Mouse (Mus musculus): ENCODE measurements around the gene Ptgr2. TPM values are rescaled to one million over a fixed set of nuclear protein-coding genes. Genes with fewer than 3 reads are reported as not detected.
A peak's percentile ranks its signal among the peaks of the same experiment; 100 is the strongest.
"Not testable (repeated sequence)": the region's sequence is repeated elsewhere in the genome, so short reads cannot be mapped to it uniquely, and the experiment has no call there.

Ptgr2 gene
- polyA plus RNA-seq, 1 experiment from 2014 or later, result 45.6 TPM

GRCm38 (mm10) chr12:84316721-84317621 is 31.9 kb downstream of the Ptgr2 start, which contains the start of gene Zfp410:
TSS of gene Zfp410 (plus strand) at chr12:84316852.
- under 1% methylated on average over 77 of the region's 77 CpGs for WGBS
- no peaks in the 10 kb centered on the region for H3K36me3 ChIP-seq (ENCODE audit: insufficient read depth, low read length)
- H3K27me3 ChIP-seq (ENCODE audit: insufficient read depth, low read length), result no peaks in the 10 kb centered on the region
- H3K4me1 ChIP-seq (replicated peaks; ENCODE audit: insufficient read depth, low read length), result peaks cover 12% of the 10 kb centered on the region
- ATAC-seq (replicated peaks; ENCODE audit: low FRiP score, low read depth) (peak; percentile 94), DNase-seq (ENCODE audit: low spot score) (peak; percentile 95)
- peak within 1 kb of the TSS; percentile 73 for H3K4me2 ChIP-seq (ENCODE audit: low read length)
- TF ChIP-seq CTCF (IDR thresholded peaks at IDR 0.05; ENCODE audit: low read depth), result no peak; the same call in 1 of the 2 replicates
- peak within 1 kb of the TSS; percentile 99 for H3K4me3 ChIP-seq (replicated peaks; ENCODE audit: low read depth, low read length)
- H3K9ac ChIP-seq (ENCODE audit: low read depth, low read length), result peak within 1 kb of the TSS; percentile 95
- no peaks in the 10 kb centered on the region for H3K9me3 ChIP-seq (replicated peaks; ENCODE audit: low read length)
- peak within 1 kb of the TSS; percentile 97 for H3K27ac ChIP-seq

GRCm38 (mm10) chr12:84327111-84327512 is 42.1 kb downstream of the Ptgr2 start:
- DNase-seq (ENCODE audit: low spot score) (peak; percentile 58), ATAC-seq (replicated peaks; ENCODE audit: low FRiP score, low read depth) (no peak)
- no peaks in the 10 kb centered on the region for H3K4me1 ChIP-seq (replicated peaks; ENCODE audit: insufficient read depth, low read length)
- H3K4me2 ChIP-seq (ENCODE audit: low read length), result no peak overlapping the region
- TF ChIP-seq CTCF (IDR thresholded peaks at IDR 0.05; ENCODE audit: low read depth), result no peak
- no peaks in the 10 kb centered on the region for H3K27me3 ChIP-seq (ENCODE audit: insufficient read depth, low read length)
- 45% methylated on average over 4 of the region's 4 CpGs for WGBS
- H3K4me3 ChIP-seq (replicated peaks; ENCODE audit: low read depth, low read length), result no peak overlapping the region
- peaks cover 22% of the 10 kb centered on the region for H3K36me3 ChIP-seq (ENCODE audit: insufficient read depth, low read length)
- H3K27ac ChIP-seq, result no peak overlapping the region
- H3K9ac ChIP-seq (ENCODE audit: low read depth, low read length), result no peak overlapping the region
- no peaks in the 10 kb centered on the region for H3K9me3 ChIP-seq (replicated peaks; ENCODE audit: low read length)

DNA sequence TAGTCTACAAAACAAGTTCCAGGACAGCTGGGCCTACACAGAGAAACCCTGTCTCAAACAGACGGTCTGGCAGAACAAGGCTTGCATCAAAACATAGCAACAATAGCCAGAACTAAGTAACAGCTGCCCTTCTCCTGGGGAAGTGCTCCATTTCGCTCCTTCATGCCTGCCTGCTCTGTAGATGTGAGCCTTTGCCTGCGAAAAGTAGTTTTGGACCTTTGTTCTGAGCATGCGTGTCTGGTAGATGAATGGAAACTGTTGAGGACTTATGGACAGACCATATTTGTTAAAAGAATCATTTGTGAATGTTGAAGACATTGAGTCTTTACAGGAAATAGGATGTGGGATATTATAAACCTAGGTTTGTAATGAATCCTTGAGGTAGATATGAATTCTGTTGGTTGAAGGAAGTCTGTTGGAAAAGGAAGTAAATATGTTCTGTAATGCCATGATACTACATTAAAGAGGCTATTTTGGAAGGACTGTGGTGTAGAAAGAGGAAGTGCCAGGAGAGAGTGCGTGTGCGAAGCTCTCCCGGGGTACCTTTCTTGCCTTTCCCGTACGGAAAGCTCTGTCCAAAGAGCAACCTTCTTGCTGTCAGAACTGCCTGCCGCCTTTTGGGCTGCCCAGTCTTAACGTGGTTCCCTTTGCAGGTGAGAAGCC is 52.1 kb downstream of the Ptgr2 start:
- Histone ChIP-seq H3K36me3 (ENCODE audit: insufficient read depth, low read length) (peaks cover 58% of the 10 kb centered on the region), H3K27ac (no peak overlapping the region), H3K9ac (ENCODE audit: low read depth, low read length) (no peak overlapping the region), H3K4me1 (replicated peaks; ENCODE audit: insufficient read depth, low read length) (no peaks in the 10 kb centered on the region), H3K4me2 (ENCODE audit: low read length) (no peak overlapping the region), H3K27me3 (ENCODE audit: insufficient read depth, low read length) (no peaks in the 10 kb centered on the region), H3K9me3 (replicated peaks; ENCODE audit: low read length) (no peaks in the 10 kb centered on the region), H3K4me3 (replicated peaks; ENCODE audit: low read depth, low read length) (no peak overlapping the region)
- 93% methylated on average over 11 of the region's 11 CpGs for WGBS
- no peak for TF ChIP-seq CTCF (IDR thresholded peaks at IDR 0.05; ENCODE audit: low read depth)
- ATAC-seq (replicated peaks; ENCODE audit: low FRiP score, low read depth) (no peak), DNase-seq (ENCODE audit: low spot score) (no peak)

DNA sequence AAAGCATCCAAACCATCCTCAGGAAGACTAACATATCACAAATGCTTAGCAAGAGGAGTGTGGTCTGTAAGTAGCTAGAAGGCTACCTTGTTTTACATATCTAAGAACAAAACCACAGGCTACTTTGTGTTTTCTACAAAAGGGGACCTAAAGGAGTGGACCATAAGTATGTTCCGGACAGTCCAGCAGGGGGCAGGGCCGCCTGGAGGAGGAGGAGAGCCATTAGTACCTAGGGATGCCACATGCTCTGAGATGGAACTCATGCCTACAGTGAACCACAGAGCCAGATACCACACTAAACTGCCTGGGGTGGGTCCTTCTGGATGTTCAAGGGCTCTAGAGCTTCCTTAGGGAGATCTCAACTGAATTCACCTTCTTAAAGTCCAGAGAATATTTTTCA is 62.2 kb downstream of the Ptgr2 start:
- no peak for ATAC-seq (replicated peaks; ENCODE audit: low FRiP score, low read depth)
- Histone ChIP-seq H3K9me3 (replicated peaks; ENCODE audit: low read length) (no peaks in the 10 kb centered on the region), H3K27me3 (ENCODE audit: insufficient read depth, low read length) (no peaks in the 10 kb centered on the region), H3K4me1 (replicated peaks; ENCODE audit: insufficient read depth, low read length) (peaks cover 2% of the 10 kb centered on the region; the same call in 1 of the 2 replicates), H3K36me3 (ENCODE audit: insufficient read depth, low read length) (peaks cover 28% of the 10 kb centered on the region), H3K4me2 (ENCODE audit: low read length) (no peak overlapping the region), H3K27ac (no peak overlapping the region), H3K4me3 (replicated peaks; ENCODE audit: low read depth, low read length) (no peak overlapping the region), H3K9ac (ENCODE audit: low read depth, low read length) (no peak overlapping the region)
- peak; percentile 67 for DNase-seq (ENCODE audit: low spot score)
- TF ChIP-seq CTCF (IDR thresholded peaks at IDR 0.05; ENCODE audit: low read depth), result peak; percentile 73
- WGBS, result 35% methylated on average over 2 of the region's 2 CpGs

GRCm38 (mm10) chr12:84358699-84359098 is 73.7 kb downstream of the Ptgr2 start:
- WGBS, result 79% methylated on average over 2 of the region's 2 CpGs
- H3K4me2 ChIP-seq (ENCODE audit: low read length); H3K27ac ChIP-seq; H3K27me3 ChIP-seq (ENCODE audit: insufficient read depth, low read length); ATAC-seq (replicated peaks; ENCODE audit: low FRiP score, low read depth); H3K4me1 ChIP-seq (replicated peaks; ENCODE audit: insufficient read depth, low read length); H3K9me3 ChIP-seq (replicated peaks; ENCODE audit: low read length); H3K36me3 ChIP-seq (ENCODE audit: insufficient read depth, low read length); H3K4me3 ChIP-seq (replicated peaks; ENCODE audit: low read depth, low read length); DNase-seq (ENCODE audit: low spot score); H3K9ac ChIP-seq (ENCODE audit: low read depth, low read length): not testable (repeated sequence)

Data from kidney, postnatal 0 days (tissue).